Mouse (Mus musculus) hindbrain, embryonic 14.5 days (tissue): ENCODE results near the gene Rai1. TPM values are rescaled to one million over a fixed set of nuclear protein-coding genes. Genes with fewer than 3 reads are reported as not detected.
A peak's percentile ranks its signal among the peaks of the same experiment; 100 is the strongest.

Source experiments
- ATAC-seq: fragments of 200-750 bp; cut with Nextera tagmentation; 2 replicates; pipeline ENCODE4 v1.8.0; 2017; ENCODE audit warnings: moderate number of reproducible peaks, mild to moderate bottlenecking, moderate TSS enrichment, moderate library complexity; ENCODE audit not compliant: low FRiP score
- DNase-seq: peaks from one replicate; pipeline ENCODE4 v3.0.0-alpha.2; 2015; ENCODE audit warnings: low spot score
- H3K27ac ChIP-seq: fragments of 300-500 bp; sonication (generic); 2 replicates; pipeline ENCODE4 v1.5.1; 2014; ENCODE audit warnings: mild to moderate bottlenecking, moderate library complexity
- H3K27me3 ChIP-seq: fragments of 300-500 bp; sonication (generic); 2 replicates; pipeline ENCODE4 v1.6.1; 2014; ENCODE audit warnings: mild to moderate bottlenecking, low read length, mixed read lengths; ENCODE audit not compliant: control insufficient read depth, insufficient read depth
- H3K36me3 ChIP-seq: fragments of 300-500 bp; sonication (generic); replicated peaks from 2 replicates; pipeline ENCODE4 v1.6.1; 2014; ENCODE audit not compliant: control insufficient read depth, insufficient read depth
- H3K4me1 ChIP-seq: fragments of 300-500 bp; sonication (generic); replicated peaks from 2 replicates; pipeline ENCODE4 v1.6.1; 2014; ENCODE audit warnings: antibody characterized with exemption, low read length, mixed read lengths; ENCODE audit not compliant: control insufficient read depth, insufficient read depth
- H3K4me2 ChIP-seq: fragments of 300-500 bp; sonication (generic); replicated peaks from 2 replicates; pipeline ENCODE4 v1.6.1; 2014; ENCODE audit warnings: mild to moderate bottlenecking, moderate library complexity
- H3K4me3 ChIP-seq: fragments of 300-500 bp; sonication (generic); replicated peaks from 2 replicates; pipeline ENCODE4 v1.5.1; 2014; ENCODE audit warnings: mild to moderate bottlenecking, low read length
- H3K9ac ChIP-seq: fragments of 300-500 bp; sonication (generic); 2 replicates; pipeline ENCODE4 v1.6.1; 2014
- H3K9me3 ChIP-seq: fragments of 300-500 bp; sonication (generic); 2 replicates; pipeline ENCODE4 v1.6.1; 2016; ENCODE audit warnings: low read length; ENCODE audit not compliant: control insufficient read depth
- WGBS: fragments of 180-500 bp; shearing (Covaris S2); extraction: QIAGEN DNeasy Blood & Tissue Kit; methylation state at CpG from one replicate; pipeline ENCODE4 v1.1.7; 2014; 5-methylcytosine and 5-hydroxymethylcytosine counted together
- polyA plus RNA-seq: library from polyadenylated mRNA; unstranded; fragments of >200 nt; fragmentation: Nextera tagmentation; extraction: Ambion mirVana; gene quantifications from 2 replicates; pipeline ENCODE4 v1.2.1, GENCODE M21; 2014

Rai1 gene
- polyA plus RNA-seq, 1 experiment from 2014 or later: 39.1 TPM

DNA sequence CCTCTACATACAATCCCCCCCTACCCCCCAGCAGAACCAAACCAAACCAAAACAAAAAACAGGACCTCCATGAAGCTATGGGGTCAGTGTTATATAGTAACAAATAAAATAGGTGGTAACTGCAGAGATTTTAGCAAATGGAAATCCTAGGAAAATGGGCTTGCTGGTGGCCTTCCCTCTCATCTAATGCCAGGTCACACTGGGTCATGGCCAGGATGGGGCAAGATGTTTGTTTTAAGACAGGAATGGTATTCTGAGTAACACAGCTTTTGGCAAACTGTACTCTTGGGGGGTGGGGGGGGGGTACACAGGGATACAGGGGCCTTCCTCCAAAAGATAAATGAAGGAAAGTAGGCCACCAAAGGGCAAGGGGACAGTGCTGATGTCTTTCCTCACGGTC is 57.7 kb downstream of the Rai1 start:
- no peak overlapping the region; the same call in 1 of the 2 replicates for H3K27ac ChIP-seq
- 97% methylated on average over 1 of the region's 1 CpGs for WGBS
- H3K9me3 ChIP-seq: no peaks in the 10 kb centered on the region

GRCm38 (mm10) chr11:60163362-60163761 is 58.5 kb downstream of the Rai1 start:
- Histone ChIP-seq H3K4me1 (peaks cover 79% of the 10 kb centered on the region), H3K36me3 (no peaks in the 10 kb centered on the region), H3K27ac (no peak overlapping the region), H3K9ac (no peak overlapping the region), H3K4me2 (no peak overlapping the region), H3K27me3 (no peaks in the 10 kb centered on the region), H3K9me3 (no peaks in the 10 kb centered on the region), H3K4me3 (no peak overlapping the region)
- WGBS: 94% methylated on average over 4 of the region's 4 CpGs
- no peak for DNase-seq
- no peak for ATAC-seq

More for the DNA sequence above, 57.7 kb downstream of the Rai1 start:
- peaks cover 76% of the 10 kb centered on the region for H3K4me1 ChIP-seq
- no peaks in the 10 kb centered on the region for H3K27me3 ChIP-seq
- no peak overlapping the region for H3K9ac ChIP-seq
- no peak overlapping the region for H3K4me3 ChIP-seq
- H3K4me2 ChIP-seq: no peak overlapping the region
- no peaks in the 10 kb centered on the region for H3K36me3 ChIP-seq
- DNase-seq (no peak), ATAC-seq (no peak)

- 78% methylated on average over 6 of the region's 6 CpGs for WGBS
- DNase-seq: no peak
- H3K27me3 ChIP-seq: no peaks in the 10 kb centered on the region
Measured at GRCm38 (mm10) chr11:60164450-60164849, 59.6 kb downstream of the Rai1 start.

DNA sequence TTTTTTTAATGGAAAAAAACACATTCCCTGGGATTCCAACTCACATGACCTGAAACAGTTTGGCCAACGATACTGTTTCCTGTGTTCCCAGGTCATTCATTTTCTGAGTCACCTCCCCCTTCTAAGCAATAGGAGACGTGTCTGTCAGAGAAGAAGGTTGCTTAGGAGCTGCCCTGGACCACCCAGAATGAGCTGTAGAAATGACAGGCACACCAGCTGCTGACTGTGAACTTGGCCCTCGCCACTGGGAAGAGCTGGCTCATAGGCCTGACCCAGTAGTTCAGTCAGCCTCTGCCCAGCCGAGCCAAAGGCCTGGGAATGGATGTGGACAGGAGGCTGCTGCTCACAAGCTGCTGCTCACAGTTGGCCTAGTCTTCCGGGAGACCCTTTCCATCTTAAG is 60.3 kb downstream of the Rai1 start:
- H3K27me3 ChIP-seq: no peaks in the 10 kb centered on the region
- H3K4me1 ChIP-seq: peaks cover 84% of the 10 kb centered on the region
- H3K4me3 ChIP-seq: no peak overlapping the region
- no peaks in the 10 kb centered on the region for H3K36me3 ChIP-seq
- H3K27ac ChIP-seq: 0 out of 2 replicates have a peak overlapping the region, but pooled peaks have one; percentile 38
- no peaks in the 10 kb centered on the region for H3K9me3 ChIP-seq
- no peak overlapping the region for H3K9ac ChIP-seq
- H3K4me2 ChIP-seq: no peak overlapping the region
- ATAC-seq (no peak), DNase-seq (no peak)
- 40% methylated on average over 5 of the region's 5 CpGs for WGBS

More at GRCm38 (mm10) chr11:60164450-60164849, 59.6 kb downstream of the Rai1 start:
- H3K27ac ChIP-seq: 0 out of 2 replicates have a peak overlapping the region, but pooled peaks have one; percentile 38
- no peaks in the 10 kb centered on the region for H3K36me3 ChIP-seq
- H3K9me3 ChIP-seq: no peaks in the 10 kb centered on the region
- ATAC-seq: no peak
- H3K4me1 ChIP-seq: peaks cover 89% of the 10 kb centered on the region
- no peak overlapping the region for H3K4me3 ChIP-seq
- H3K9ac ChIP-seq: no peak overlapping the region
- no peak overlapping the region for H3K4me2 ChIP-seq

DNA sequence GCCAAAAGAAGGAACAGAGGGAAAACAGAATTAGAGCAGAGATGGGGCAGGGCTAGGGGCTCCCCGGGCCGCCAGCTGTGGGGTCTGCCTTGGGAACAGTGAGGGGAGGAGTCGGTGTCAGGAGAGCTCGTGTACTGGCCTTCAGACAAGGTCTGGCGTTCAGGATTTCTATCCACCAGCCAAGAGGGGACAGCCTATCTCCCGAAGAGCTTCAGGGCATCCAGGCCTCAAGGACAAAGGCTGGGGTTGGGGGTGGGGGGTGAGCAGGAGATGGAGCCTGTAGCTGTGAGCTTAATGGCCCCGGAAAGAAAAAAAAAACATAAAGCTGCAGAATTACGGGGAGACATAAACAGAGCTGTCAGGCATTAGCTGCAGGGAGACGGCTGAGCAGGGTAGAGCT is 64.0 kb downstream of the Rai1 start:
- Histone ChIP-seq H3K4me1 (peaks cover 51% of the 10 kb centered on the region), H3K27ac (peak overlapping the region; percentile 72), H3K4me2 (no peak overlapping the region), H3K4me3 (no peak overlapping the region), H3K9ac (peak overlapping the region; percentile 33; the same call in 1 of the 2 replicates), H3K36me3 (no peaks in the 10 kb centered on the region), H3K9me3 (no peaks in the 10 kb centered on the region), H3K27me3 (no peaks in the 10 kb centered on the region)
- WGBS: 21% methylated on average over 9 of the region's 9 CpGs
- DNase-seq (no peak), ATAC-seq (no peak)

- H3K4me3 ChIP-seq: no peak overlapping the region
- H3K4me1 ChIP-seq: peaks cover 43% of the 10 kb centered on the region
- H3K36me3 ChIP-seq: no peaks in the 10 kb centered on the region
- H3K9me3 ChIP-seq: no peaks in the 10 kb centered on the region
- H3K27me3 ChIP-seq: no peaks in the 10 kb centered on the region
- no peak for ATAC-seq
- H3K4me2 ChIP-seq: no peak overlapping the region
- WGBS: 95% methylated on average over 3 of the region's 3 CpGs
- H3K27ac ChIP-seq: no peak overlapping the region
- DNase-seq: no peak
- H3K9ac ChIP-seq: no peak overlapping the region
Measured at GRCm38 (mm10) chr11:60172074-60172473, 67.3 kb downstream of the Rai1 start.

DNA sequence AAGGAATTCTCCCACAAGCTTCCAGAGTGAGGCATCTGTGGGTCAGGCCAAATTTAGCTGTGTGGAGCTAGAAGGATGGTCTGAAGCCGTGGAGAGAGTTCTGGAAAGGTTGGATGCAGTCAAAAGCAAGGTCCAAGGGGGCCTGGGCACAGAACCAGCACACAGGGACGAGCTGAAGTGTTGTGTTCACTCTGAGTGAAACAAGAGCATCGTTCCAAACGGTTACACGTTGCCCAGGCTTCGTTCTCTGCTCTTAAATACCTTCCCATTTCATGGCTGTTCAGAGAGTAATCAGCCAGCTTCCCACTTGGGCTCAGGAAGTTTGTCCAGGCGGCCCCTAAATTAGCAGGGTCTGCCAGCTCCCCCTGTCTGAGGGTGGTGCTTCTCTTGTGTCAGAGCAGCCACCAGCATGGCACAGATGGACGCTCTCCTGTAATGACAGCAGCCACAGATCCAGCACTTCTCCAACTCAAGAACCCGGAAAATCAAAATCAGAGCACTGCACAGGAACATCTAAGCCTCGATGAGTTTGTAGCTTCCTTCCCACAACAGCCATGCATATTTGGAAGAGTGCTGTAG is 68.9 kb downstream of the Rai1 start:
- ATAC-seq (no peak), DNase-seq (no peak)
- Histone ChIP-seq H3K4me1 (peaks cover 41% of the 10 kb centered on the region), H3K36me3 (no peaks in the 10 kb centered on the region), H3K9ac (no peak overlapping the region), H3K27me3 (no peaks in the 10 kb centered on the region), H3K4me2 (no peak overlapping the region), H3K27ac (0 out of 2 replicates have a peak overlapping the region, but pooled peaks have one; percentile 100), H3K4me3 (no peak overlapping the region), H3K9me3 (no peaks in the 10 kb centered on the region)
- 68% methylated on average over 10 of the region's 10 CpGs for WGBS

DNA sequence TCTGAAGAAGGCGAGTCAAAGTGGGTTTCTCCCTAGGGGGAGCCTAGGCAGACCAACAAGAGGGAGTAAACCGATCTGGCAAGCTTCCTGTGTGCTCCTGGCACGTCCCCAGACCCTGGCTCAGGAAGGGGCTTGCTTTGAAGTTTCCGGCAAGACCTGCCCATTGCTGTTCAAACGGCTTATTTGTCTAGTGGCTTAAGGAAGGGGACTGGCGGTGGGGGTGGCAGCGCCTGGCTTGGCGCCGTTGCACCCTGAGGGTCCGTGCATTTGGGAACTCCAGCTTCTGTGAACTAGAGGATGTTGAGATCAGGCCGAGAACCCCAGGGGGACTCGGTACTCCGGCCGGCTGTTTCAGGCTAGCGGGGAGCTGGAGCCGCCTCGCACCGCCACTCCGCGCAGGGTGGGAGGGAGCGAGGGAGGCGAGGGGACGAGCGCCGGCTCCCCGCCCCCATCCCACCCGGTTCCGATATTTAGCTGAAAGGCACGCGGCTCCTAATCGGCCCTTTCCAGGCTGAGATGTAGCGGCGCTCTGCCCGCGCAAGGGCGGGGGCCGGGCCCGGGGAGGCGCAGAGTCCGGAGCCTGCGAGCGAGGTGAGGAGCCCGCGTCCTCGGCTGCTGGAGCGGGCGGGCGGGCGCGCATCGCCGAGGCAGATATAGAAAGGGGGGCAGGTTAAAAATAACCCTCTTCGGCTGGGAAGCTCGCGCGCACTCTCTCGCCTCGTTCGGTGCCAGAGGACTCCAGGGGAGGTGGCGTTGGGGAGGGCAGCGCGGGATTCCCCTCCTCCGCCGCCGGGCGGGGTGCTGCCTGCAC is 70.8 kb downstream of the Rai1 start:
- Histone ChIP-seq H3K36me3 (no peaks in the 10 kb centered on the region), H3K27me3 (no peaks in the 10 kb centered on the region), H3K9me3 (no peaks in the 10 kb centered on the region), H3K4me1 (peaks cover 41% of the 10 kb centered on the region), H3K4me2 (peak overlapping the region; percentile 90), H3K4me3 (peak overlapping the region; percentile 68), H3K27ac (peak overlapping the region; percentile 100), H3K9ac (peak overlapping the region; percentile 92)
- ATAC-seq (peak; percentile 61), DNase-seq (peak; percentile 65)
- WGBS: under 1% methylated on average over 64 of the region's 66 CpGs

DNA sequence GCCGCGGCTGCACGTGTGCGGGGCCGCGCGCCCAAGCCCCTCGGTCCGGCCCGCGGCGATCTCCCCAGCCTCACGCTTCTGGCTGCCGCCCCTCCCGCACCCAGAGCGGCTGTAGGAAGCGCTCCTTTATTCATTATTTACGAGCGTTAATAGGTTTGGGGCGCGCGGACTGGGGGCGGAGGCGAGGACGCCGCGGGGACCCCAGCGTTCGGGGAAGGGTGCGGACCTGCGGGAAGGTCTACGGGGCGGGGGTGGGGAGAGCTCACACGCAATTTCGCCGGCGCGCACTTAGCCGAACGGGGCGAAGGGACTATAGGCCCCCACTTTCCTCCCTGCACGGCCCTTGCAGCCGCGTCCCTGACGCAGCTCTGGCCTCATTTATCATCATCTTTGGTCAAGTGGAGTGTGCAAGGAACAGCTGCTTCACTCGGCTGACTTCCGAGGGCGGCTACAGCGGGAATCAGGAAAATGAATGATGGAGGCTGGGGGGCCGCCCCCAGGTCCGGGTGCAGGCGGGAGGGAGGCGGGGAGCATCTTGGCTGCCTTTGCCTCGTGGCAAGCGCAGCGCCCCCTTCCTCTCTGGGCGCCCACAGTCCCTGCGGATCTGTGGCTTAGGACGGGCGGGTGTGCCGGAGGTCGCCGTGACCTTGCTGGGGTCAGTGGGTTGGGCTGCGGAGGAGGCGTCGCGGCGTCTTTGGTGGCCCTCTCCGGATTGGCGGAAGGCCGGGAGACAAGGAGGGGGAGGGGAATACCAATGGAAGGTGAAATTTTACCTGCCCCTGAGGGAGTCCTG is 71.6 kb downstream of the Rai1 start:
- Histone ChIP-seq H3K4me2 (peak overlapping the region; percentile 90), H3K27me3 (no peaks in the 10 kb centered on the region), H3K36me3 (no peaks in the 10 kb centered on the region), H3K9ac (peak overlapping the region; percentile 92), H3K4me1 (peaks cover 46% of the 10 kb centered on the region), H3K4me3 (peak overlapping the region; percentile 68), H3K27ac (peak overlapping the region; percentile 100), H3K9me3 (no peaks in the 10 kb centered on the region)
- WGBS: under 1% methylated on average over 68 of the region's 71 CpGs
- DNase-seq: peak; percentile 72
- peak; percentile 58 for ATAC-seq
